Mouse (Mus musculus) G1E (cell line): ENCODE measurements around the gene Klhl36. TPM values are rescaled to one million over a fixed set of nuclear protein-coding genes. Genes with fewer than 3 reads are reported as not detected.

Experiments
- ATAC-seq: 2 replicates; pipeline ENCODE4 v1.8.0; 2016; ENCODE audit warnings: mild to moderate bottlenecking; ENCODE audit not compliant: insufficient number of reproducible peaks, poor library complexity, low FRiP score, severe bottlenecking; ENCODE audit errors: extremely low read depth
- DNase-seq: peaks from one replicate; pipeline ENCODE4 v3.0.0; 2012; ENCODE audit warnings: low spot score
- H3K27me3 ChIP-seq: 2 replicates; pipeline ENCODE4 v1.6.1; 2012; ENCODE audit warnings: mild to moderate bottlenecking, low read length, inconsistent platforms; ENCODE audit not compliant: insufficient read depth
- H3K36me3 ChIP-seq: replicated peaks from 2 replicates; pipeline ENCODE3; 2012; ENCODE audit warnings: mild to moderate bottlenecking, inconsistent platforms
- H3K4me1 ChIP-seq: 2 replicates; pipeline ENCODE4 v1.6.1; 2012; ENCODE audit warnings: low read depth, low read length, inconsistent platforms, mixed read lengths; ENCODE audit not compliant: insufficient read depth
- H3K4me3 ChIP-seq: 2 replicates; pipeline ENCODE4 v1.5.1; 2012; ENCODE audit warnings: low read depth, mild to moderate bottlenecking, inconsistent platforms, low read length, moderate library complexity, mixed read lengths
- H3K9me3 ChIP-seq: replicated peaks from 2 replicates; pipeline ENCODE4 v1.6.1; 2012; ENCODE audit warnings: inconsistent platforms
- CTCF ChIP-seq: IDR thresholded peaks from 2 replicates; pipeline ENCODE4 v1.5.1; 2012; ENCODE audit warnings: low read depth, low read length, inconsistent platforms, mixed read lengths
- GATA1 ChIP-seq: IDR thresholded peaks from 2 replicates; pipeline ENCODE4 v1.6.1; 2012; ENCODE audit warnings: borderline replicate concordance, low read length, inconsistent platforms, mixed read lengths
- GATA2 ChIP-seq: IDR thresholded peaks from 2 replicates; pipeline ENCODE4 v1.6.1; 2012; ENCODE audit warnings: low read depth, low read length, inconsistent platforms, borderline replicate concordance
- POLR2AphosphoS5 ChIP-seq: IDR thresholded peaks from 2 replicates; pipeline ENCODE4 v1.6.1; 2012; ENCODE audit warnings: low read depth, low read length, inconsistent platforms; ENCODE audit not compliant: insufficient replicate concordance
- TAL1 ChIP-seq: conservative IDR thresholded peaks from 2 replicates; pipeline ENCODE4 v1.6.1; 2012; ENCODE audit warnings: low read depth, low read length, inconsistent platforms, mixed read lengths
- polyA plus RNA-seq: library from polyadenylated mRNA; stranded (reverse); fragments of >175 nt; gene quantifications from 2 replicates; pipeline ENCODE4 v1.2.3, GENCODE M21; 2012
- total RNA-seq, 2 experiments: library from RNA; stranded (forward) in 1 of 2; stranded (reverse) in 1 of 2; fragments of 200-1000 nt in 1 of 2; fragments of >200 nt in 1 of 2; fragmentation: Nextera tagmentation in 1 of 2; gene quantifications; 2 replicates each; pipeline ENCODE4 v1.2.3; 2014 to 2017

Klhl36 gene
- total and polyA plus RNA-seq, 3 experiments, result 3.9 to 8.7 (median 8.0) TPM

- no peaks in the 10 kb centered on the region for H3K4me1 ChIP-seq
- no peak for TF ChIP-seq CTCF
- no peak for TF ChIP-seq GATA1
- TF ChIP-seq GATA2, result no peak
- TF ChIP-seq TAL1, result no peak
- no peak for TF ChIP-seq POLR2AphosphoS5
- no peaks in the 10 kb centered on the region for H3K36me3 ChIP-seq
- ATAC-seq (no peak), DNase-seq (no peak)
- peaks cover 8% of the 10 kb centered on the region for H3K9me3 ChIP-seq
- no peak overlapping the region for H3K4me3 ChIP-seq
- H3K27me3 ChIP-seq, result peaks cover 12% of the 10 kb centered on the region
Observed at GRCm38 (mm10) chr8:119847232-119847922, 14.7 kb upstream of the Klhl36 start.

- peaks cover 28% of the 10 kb centered on the region for H3K27me3 ChIP-seq
- H3K4me1 ChIP-seq, result no peaks in the 10 kb centered on the region
- no peak overlapping the region for H3K4me3 ChIP-seq
- H3K9me3 ChIP-seq, result peaks cover 8% of the 10 kb centered on the region
- no peak for DNase-seq
- TF ChIP-seq TAL1 (no peak), POLR2AphosphoS5 (no peak), CTCF (no peak)
- no peak for ATAC-seq
- H3K36me3 ChIP-seq, result no peaks in the 10 kb centered on the region
Observed at GRCm38 (mm10) chr8:119853521-119853920, 8.5 kb upstream of the Klhl36 start.

DNA sequence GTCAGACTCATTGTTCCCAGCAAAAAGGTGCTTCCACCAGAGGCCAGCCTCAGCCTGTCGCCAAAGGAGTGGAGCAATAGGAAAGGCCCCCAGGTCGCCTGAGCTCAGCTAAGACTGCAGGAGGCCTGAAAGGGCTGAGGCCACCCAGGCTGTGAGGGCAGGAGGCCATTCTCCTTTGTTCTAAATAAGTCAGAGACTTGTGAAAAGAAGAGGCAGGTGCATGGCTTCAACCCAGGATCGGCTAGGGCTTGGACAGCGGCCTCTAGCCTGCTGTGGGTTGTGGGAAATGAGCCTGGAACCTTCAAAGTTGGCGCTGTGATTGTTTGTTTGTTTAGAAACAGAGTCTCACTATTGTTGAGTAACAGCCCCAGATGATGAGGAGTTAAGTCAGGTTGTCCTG lies 8.0 kb upstream of the Klhl36 start:
- Histone ChIP-seq H3K27me3 (peaks cover 33% of the 10 kb centered on the region), H3K9me3 (peaks cover 7% of the 10 kb centered on the region), H3K36me3 (no peaks in the 10 kb centered on the region), H3K4me1 (no peaks in the 10 kb centered on the region), H3K4me3 (no peak overlapping the region)
- no peak for TF ChIP-seq GATA2
- no peak for TF ChIP-seq CTCF
- no peak for TF ChIP-seq GATA1
- no peak for TF ChIP-seq POLR2AphosphoS5
- no peak for TF ChIP-seq TAL1
- DNase-seq (no peak), ATAC-seq (no peak)

GRCm38 (mm10) chr8:119855656-119856055 lies 6.4 kb upstream of the Klhl36 start:
- no peak for ATAC-seq
- TF ChIP-seq GATA2, result no peak
- TF ChIP-seq TAL1, result no peak
- no peak for TF ChIP-seq POLR2AphosphoS5
- TF ChIP-seq GATA1, result no peak
- TF ChIP-seq CTCF, result no peak
- H3K4me3 ChIP-seq, result no peak overlapping the region
- no peaks in the 10 kb centered on the region for H3K36me3 ChIP-seq
- no peak for DNase-seq
- peaks cover 44% of the 10 kb centered on the region for H3K27me3 ChIP-seq
- H3K4me1 ChIP-seq, result no peaks in the 10 kb centered on the region
- H3K9me3 ChIP-seq, result no peaks in the 10 kb centered on the region

GRCm38 (mm10) chr8:119857767-119858166 lies 4.3 kb upstream of the Klhl36 start:
- Histone ChIP-seq H3K27me3 (peaks cover 43% of the 10 kb centered on the region), H3K9me3 (no peaks in the 10 kb centered on the region), H3K4me3 (no peak overlapping the region), H3K36me3 (no peaks in the 10 kb centered on the region), H3K4me1 (peaks cover 11% of the 10 kb centered on the region)
- DNase-seq, result no peak
- no peak for ATAC-seq
- TF ChIP-seq TAL1 (no peak), GATA1 (no peak), POLR2AphosphoS5 (no peak), GATA2 (no peak), CTCF (no peak)

GRCm38 (mm10) chr8:119862390-119862734 lies 296 bp downstream of the Klhl36 start:
- no peaks in the 10 kb centered on the region for H3K9me3 ChIP-seq
- peaks cover 24% of the 10 kb centered on the region for H3K27me3 ChIP-seq
- peaks cover 17% of the 10 kb centered on the region for H3K36me3 ChIP-seq
- peak overlapping the region; percentile 88 for H3K4me3 ChIP-seq
- H3K4me1 ChIP-seq, result peaks cover 18% of the 10 kb centered on the region
- DNase-seq (no peak), ATAC-seq (no peak)
- no peak for TF ChIP-seq TAL1
- TF ChIP-seq GATA1, result no peak
- TF ChIP-seq GATA2, result no peak
- no peak for TF ChIP-seq POLR2AphosphoS5
- no peak for TF ChIP-seq CTCF
